Mouse (Mus musculus) spleen, adult 2 months (tissue): ENCODE data around the gene Kcnip2.

ENCODE experiments used
- CTCF ChIP-seq: fragments of 200-500 bp; IDR thresholded peaks from 2 replicates; pipeline ENCODE4 v1.5.1; 2011; ENCODE audit warnings: mild to moderate bottlenecking, inconsistent platforms; ENCODE audit not compliant: insufficient read depth, insufficient read length, insufficient replicate concordance; ENCODE audit errors: extremely low read depth
- POLR2A ChIP-seq: fragments of 200-500 bp; IDR thresholded peaks from 2 replicates; pipeline ENCODE4 v1.6.1; 2011; ENCODE audit warnings: low read depth, low read length, inconsistent platforms

DNA sequence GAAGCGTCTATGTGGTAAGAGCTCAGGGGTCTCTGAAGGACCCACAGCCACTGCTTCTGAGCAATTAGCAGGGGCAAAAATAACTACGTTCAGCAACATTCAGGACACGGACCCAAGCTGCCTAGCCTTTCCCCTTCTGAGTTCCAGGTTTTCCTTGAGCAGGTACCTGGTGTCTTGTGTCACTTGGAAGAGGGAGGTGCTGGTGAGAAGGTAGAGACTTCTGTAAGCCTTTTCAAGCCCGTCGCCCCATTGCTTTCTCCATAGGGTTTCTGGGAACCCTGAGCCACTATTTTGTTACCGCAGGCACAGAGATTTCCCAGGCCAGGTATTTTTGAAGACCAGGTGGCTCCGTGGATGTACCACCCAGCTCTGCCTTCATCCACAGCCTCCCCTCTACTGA, 72.2 kb downstream of the Kcnip2 start:
- TF ChIP-seq CTCF (no peak), POLR2A (no peak)
